Mouse (Mus musculus) adipocyte (in vitro differentiated cells): ENCODE results near the gene Olfml2b.

Experiments used
- DNase-seq: peaks from one replicate; pipeline ENCODE4 v3.0.0-alpha.2; 2016; ENCODE audit warnings: low spot score

Gene Olfml2b

GRCm38 (mm10) chr1:170646606-170647287, 2.4 kb downstream of the Olfml2b start:
- DNase-seq = no peak

GRCm38 (mm10) chr1:170647381-170647780, 3.0 kb downstream of the Olfml2b start:
- DNase-seq = no peak

GRCm38 (mm10) chr1:170647971-170648514, 3.7 kb downstream of the Olfml2b start:
- DNase-seq = no peak

- DNase-seq = no peak
Measured at GRCm38 (mm10) chr1:170651046-170651723, 6.9 kb downstream of the Olfml2b start.

GRCm38 (mm10) chr1:170651989-170652740, 7.8 kb downstream of the Olfml2b start:
- DNase-seq = no peak

- no peak for DNase-seq
Measured at GRCm38 (mm10) chr1:170655280-170655917, 11.1 kb downstream of the Olfml2b start.

GRCm38 (mm10) chr1:170656518-170657227, 12.3 kb downstream of the Olfml2b start:
- DNase-seq = no peak

GRCm38 (mm10) chr1:170657228-170657521, 12.8 kb downstream of the Olfml2b start:
- DNase-seq = no peak

- DNase-seq = no peak
Measured at GRCm38 (mm10) chr1:170657643-170658314, 13.4 kb downstream of the Olfml2b start.

GRCm38 (mm10) chr1:170659260-170659659, 14.9 kb downstream of the Olfml2b start:
- DNase-seq = no peak

GRCm38 (mm10) chr1:170664620-170665185, 20.4 kb downstream of the Olfml2b start:
- DNase-seq = no peak

GRCm38 (mm10) chr1:170665200-170665599, 20.9 kb downstream of the Olfml2b start:
- peak; percentile 77 for DNase-seq

- no peak for DNase-seq
Measured at GRCm38 (mm10) chr1:170674184-170674775, 29.9 kb downstream of the Olfml2b start.

GRCm38 (mm10) chr1:170677681-170678080, 33.3 kb downstream of the Olfml2b start:
- DNase-seq = no peak

GRCm38 (mm10) chr1:170678861-170679260, 34.5 kb downstream of the Olfml2b start:
- no peak for DNase-seq

- DNase-seq = no peak
Measured at GRCm38 (mm10) chr1:170679624-170680023, 35.3 kb downstream of the Olfml2b start.

- no peak for DNase-seq
Measured at GRCm38 (mm10) chr1:170683863-170684262, 39.5 kb downstream of the Olfml2b start.

- peak; percentile 71 for DNase-seq
Measured at GRCm38 (mm10) chr1:170689773-170690172, 45.4 kb downstream of the Olfml2b start.

- DNase-seq = peak; percentile 41
Measured at GRCm38 (mm10) chr1:170691301-170691700, 47.0 kb downstream of the Olfml2b start.

GRCm38 (mm10) chr1:170694821-170695291, 50.5 kb downstream of the Olfml2b start:
- DNase-seq = peak; percentile 92
